Mouse (Mus musculus) neural tube, postnatal 0 days (tissue): ENCODE data around the gene Dner. TPM values are rescaled to one million over a fixed set of nuclear protein-coding genes. Genes with fewer than 3 reads are reported as not detected.

Source experiments
- microRNA-seq: library from miRNA; unstranded; fragments of <30 nt; microRNA quantifications from one replicate; pipeline ENCODE4, GENCODE M21; 2016
- polyA plus RNA-seq: library from polyadenylated mRNA; unstranded; fragments of >200 nt; fragmentation: Nextera tagmentation; extraction: Ambion mirVana; gene quantifications from 2 replicates; pipeline ENCODE4 v1.2.1, GENCODE M21; 2015

Dner gene
- 295 and 311 TPM in 2 replicates for polyA plus RNA-seq

DNA sequence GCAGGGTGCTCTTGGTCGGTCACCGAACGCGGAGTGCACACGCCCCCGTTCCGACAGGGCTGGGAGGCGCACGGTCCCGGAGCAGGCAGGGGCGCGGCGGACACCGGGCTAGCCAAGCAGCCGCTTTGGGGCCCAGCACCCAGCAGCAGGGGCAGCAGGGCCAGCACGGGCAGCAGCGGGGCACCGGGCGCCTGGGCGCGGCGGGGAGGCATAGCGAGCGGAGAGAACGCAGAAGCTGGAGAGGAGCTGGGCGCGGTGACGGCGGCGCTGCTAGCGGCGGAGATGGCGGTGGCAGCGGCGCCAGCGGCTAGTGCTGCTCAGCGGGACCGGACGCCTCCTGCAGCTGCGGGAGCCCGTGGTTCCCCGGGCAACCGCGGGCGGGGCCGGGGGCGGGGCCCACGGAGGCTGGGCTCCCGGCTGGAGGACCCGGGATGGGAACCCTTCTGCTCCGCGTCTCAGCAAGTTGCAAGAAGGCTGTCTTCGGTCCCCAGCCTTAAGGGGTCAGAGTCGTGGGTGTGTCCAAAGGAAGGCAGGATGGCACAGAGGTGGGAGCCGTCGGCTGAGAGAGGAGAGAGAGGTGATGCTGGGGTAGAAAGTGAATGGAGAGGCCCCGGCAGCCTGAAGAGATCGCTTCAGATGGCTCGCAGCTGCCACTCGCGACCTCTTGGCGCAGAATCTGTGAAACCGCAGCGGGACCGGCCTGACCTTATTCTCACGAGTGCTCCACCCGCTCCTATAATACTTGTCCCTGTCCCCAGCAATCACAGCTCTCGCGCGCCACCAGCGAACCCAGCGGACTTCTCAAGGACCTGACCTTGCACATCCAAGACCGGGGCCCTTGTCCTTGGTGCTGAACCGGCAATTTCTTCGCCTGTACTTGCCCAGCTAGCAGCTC, at the start of gene Dner:
Gene Dner (minus strand): TSS at position 705 of the 895 bp plus-strand sequence.

DNA sequence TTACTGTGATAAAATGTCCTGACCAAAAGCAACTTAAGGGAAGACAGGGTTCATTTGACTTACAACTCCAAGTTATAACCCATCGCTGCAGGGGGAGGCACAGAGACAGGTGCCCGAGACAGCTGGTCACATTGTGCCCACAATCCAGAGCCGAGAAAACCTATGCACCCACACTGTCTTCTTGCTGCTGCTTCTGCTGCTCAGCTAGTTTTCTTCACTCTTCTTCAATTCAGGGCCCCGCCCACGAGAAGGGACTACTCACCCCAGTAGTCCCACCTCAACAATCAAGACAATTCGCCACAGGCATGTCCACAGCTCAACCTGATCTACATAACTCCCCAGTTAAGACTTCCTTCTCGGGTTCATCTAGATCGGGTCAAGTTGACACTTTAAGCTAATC, 332.1 kb downstream of the Dner start, which contains the start of gene Pid1:
Gene Pid1 (minus strand): TSS at position 214 of the 400 bp plus-strand sequence.

Small RNAs within 50 kb of the gene (microRNA-seq; reads per million reads assigned to microRNA genes)
- gene Mir5126 = 1.2 reads per million

Other genes starting within 250 kb of the Dner start
- gene Fbxo36, start 143.6 kb upstream of the Dner start, polyA plus RNA-seq = 5.5 and 6.6 TPM in 2 replicates
- 23.6 and 26.1 TPM in 2 replicates for gene Trip12, start 144.3 kb upstream of the Dner start, polyA plus RNA-seq
- 15.0 and 15.3 TPM in 2 replicates for gene Slc16a14, start 238.9 kb upstream of the Dner start, polyA plus RNA-seq